Mouse (Mus musculus) ES-E14 (cell line): Measurements from ENCODE around the gene Pola1.

Source experiments
- CHD2 ChIP-seq: IDR thresholded peaks from 2 replicates; pipeline ENCODE4 v1.6.1; 2014; ENCODE audit warnings: mild to moderate bottlenecking, low read depth, low read length, inconsistent platforms
- HCFC1 ChIP-seq: IDR thresholded peaks from 2 replicates; pipeline ENCODE4 v1.6.1; 2012; ENCODE audit warnings: low read length, inconsistent platforms, borderline replicate concordance; ENCODE audit not compliant: insufficient read depth
- MAFK ChIP-seq: IDR thresholded peaks from 2 replicates; pipeline ENCODE4 v1.6.1; 2014; ENCODE audit warnings: mild to moderate bottlenecking, low read depth, low read length, inconsistent platforms; ENCODE audit not compliant: insufficient read depth
- ZC3H11A ChIP-seq: IDR thresholded peaks from 2 replicates; pipeline ENCODE4 v1.6.1; 2012; ENCODE audit warnings: low read depth, mild to moderate bottlenecking, inconsistent platforms, low read length, borderline replicate concordance
- ZNF384 ChIP-seq: IDR thresholded peaks from 2 replicates; pipeline ENCODE4 v1.6.1; 2012; ENCODE audit warnings: low read depth, low read length, inconsistent platforms

- TF ChIP-seq ZNF384 = no peak
- no peak for TF ChIP-seq MAFK
- TF ChIP-seq CHD2 = no peak
- TF ChIP-seq HCFC1 = no peak
- TF ChIP-seq ZC3H11A = no peak
Observed at GRCm38 (mm10) chrX:93279940-93280339, 352.0 kb downstream of the Pola1 start.
